Mouse (Mus musculus): Measurements from ENCODE around the gene Skap1.

GRCm38 (mm10) chr11:96736361-96736760, 272.0 kb downstream of the Skap1 start:
- TF ChIP-seq POLR2A (IDR thresholded peaks at IDR 0.05; ENCODE audit: low read depth, low read length) (no peak), CTCF (conservative IDR thresholded peaks at IDR 0.05; ENCODE audit: insufficient read depth, insufficient read length, low read depth, low read length) (no peak)
